Mouse (Mus musculus) forebrain, embryonic 15.5 days (tissue): ENCODE results near the gene Abat. TPM values are rescaled to one million over a fixed set of nuclear protein-coding genes. Genes with fewer than 3 reads are reported as not detected.
A peak's percentile ranks its signal among the peaks of the same experiment; 100 is the strongest.

Experiments
- ATAC-seq: fragments of 200-750 bp; cut with Nextera tagmentation; replicated peaks from 2 replicates; pipeline ENCODE4 v1.8.0; 2017; ENCODE audit warnings: mild to moderate bottlenecking, moderate TSS enrichment, moderate library complexity
- H3K27ac ChIP-seq: fragments of 300-500 bp; sonication (generic); replicated peaks from 2 replicates; pipeline ENCODE4 v1.5.1; 2015; ENCODE audit warnings: mild to moderate bottlenecking, inconsistent platforms
- H3K27me3 ChIP-seq: fragments of 300-500 bp; sonication (generic); 2 replicates; pipeline ENCODE4 v1.6.1; 2015; ENCODE audit warnings: inconsistent platforms
- H3K36me3 ChIP-seq: fragments of 300-500 bp; sonication (generic); 2 replicates; pipeline ENCODE4 v1.6.1; 2015; ENCODE audit warnings: mild to moderate bottlenecking, inconsistent platforms
- H3K4me1 ChIP-seq: fragments of 300-500 bp; sonication (generic); 2 replicates; pipeline ENCODE4 v1.6.1; 2015; ENCODE audit warnings: inconsistent platforms
- H3K4me2 ChIP-seq: fragments of 300-500 bp; sonication (generic); replicated peaks from 2 replicates; pipeline ENCODE4 v1.6.1; 2015; ENCODE audit warnings: mild to moderate bottlenecking, inconsistent platforms
- H3K4me3 ChIP-seq: fragments of 300-500 bp; sonication (generic); 2 replicates; pipeline ENCODE4 v1.5.1; 2015; ENCODE audit warnings: mild to moderate bottlenecking, inconsistent platforms
- H3K9ac ChIP-seq: fragments of 300-500 bp; sonication (generic); replicated peaks from 2 replicates; pipeline ENCODE4 v1.6.1; 2015; ENCODE audit warnings: mild to moderate bottlenecking, inconsistent platforms
- H3K9me3 ChIP-seq: fragments of 300-500 bp; sonication (generic); 2 replicates; pipeline ENCODE4 v1.6.1; 2016; ENCODE audit warnings: inconsistent platforms
- WGBS: fragments of 180-500 bp; shearing (Covaris S2); methylation state at CpG from one replicate; pipeline ENCODE4 v1.1.7; 2015; ENCODE audit warnings: mixed read lengths; 5-methylcytosine and 5-hydroxymethylcytosine counted together
- polyA plus RNA-seq: library from polyadenylated mRNA; unstranded; fragments of >200 nt; fragmentation: Nextera tagmentation; extraction: Ambion mirVana; gene quantifications from 2 replicates; pipeline ENCODE4 v1.2.1, GENCODE M21; 2015

Gene Abat
- polyA plus RNA-seq, 1 experiment from 2014 or later = 51.0 TPM

DNA sequence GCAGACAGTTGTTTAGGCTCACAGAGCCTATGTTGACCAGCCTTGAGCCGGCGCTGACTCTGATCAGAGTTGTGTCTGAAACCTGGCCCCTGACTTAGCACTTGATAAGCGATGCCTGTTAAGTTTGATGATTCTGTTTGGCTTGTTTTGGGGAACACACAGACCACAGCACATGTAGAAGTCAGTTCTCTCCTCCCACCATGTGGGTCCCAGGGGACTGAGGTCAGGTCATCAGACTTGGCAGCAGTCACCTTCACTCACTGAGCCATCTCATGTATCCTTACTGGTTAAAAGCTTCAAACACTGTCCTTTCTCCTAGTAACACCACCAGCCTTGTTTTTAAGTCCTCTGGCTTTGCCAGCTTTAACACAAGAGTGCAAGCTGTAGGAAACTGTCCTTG, 136.8 kb downstream of the Abat start:
- H3K4me3 ChIP-seq = no peak overlapping the region
- 96% methylated on average over 3 of the region's 3 CpGs for WGBS
- no peaks in the 10 kb centered on the region for H3K9me3 ChIP-seq
- H3K4me2 ChIP-seq = no peak overlapping the region
- H3K27ac ChIP-seq = no peak overlapping the region
- H3K36me3 ChIP-seq = peaks cover 76% of the 10 kb centered on the region
- H3K27me3 ChIP-seq = no peaks in the 10 kb centered on the region
- H3K9ac ChIP-seq = no peak overlapping the region
- H3K4me1 ChIP-seq = no peaks in the 10 kb centered on the region
- no peak for ATAC-seq

DNA sequence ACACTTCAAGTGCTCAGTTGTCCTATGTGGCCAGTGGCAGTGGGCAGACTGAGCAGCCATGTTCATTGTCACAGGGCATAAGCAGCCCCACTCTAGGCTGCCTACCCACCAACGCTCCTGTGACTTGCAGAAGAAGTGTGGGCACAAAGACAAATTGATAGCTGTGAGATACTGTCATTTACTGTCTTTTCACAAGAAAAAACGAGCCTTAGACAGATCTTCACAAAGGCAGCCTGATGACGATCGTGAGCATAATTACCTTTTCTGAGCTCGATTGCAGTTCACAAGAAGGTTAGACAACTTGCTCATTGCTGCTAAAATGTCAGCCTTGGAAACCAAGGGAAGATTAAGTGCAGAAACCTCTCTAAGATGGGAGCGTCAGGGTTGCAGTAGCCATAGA, 141.9 kb downstream of the Abat start:
- no peaks in the 10 kb centered on the region for H3K27me3 ChIP-seq
- peak overlapping the region; percentile 38; the same call in 1 of the 2 replicates for H3K27ac ChIP-seq
- no peak overlapping the region for H3K9ac ChIP-seq
- 76% methylated on average over 6 of the region's 6 CpGs for WGBS
- no peak overlapping the region for H3K4me3 ChIP-seq
- no peak overlapping the region for H3K4me2 ChIP-seq
- no peaks in the 10 kb centered on the region for H3K4me1 ChIP-seq
- no peak for ATAC-seq
- peaks cover 58% of the 10 kb centered on the region for H3K36me3 ChIP-seq
- no peaks in the 10 kb centered on the region for H3K9me3 ChIP-seq

GRCm38 (mm10) chr16:8655599-8655998, 142.4 kb downstream of the Abat start:
- H3K9ac ChIP-seq = no peak overlapping the region
- peak overlapping the region; percentile 38; the same call in 1 of the 2 replicates for H3K27ac ChIP-seq
- WGBS = 89% methylated on average over 9 of the region's 9 CpGs
- H3K36me3 ChIP-seq = peaks cover 58% of the 10 kb centered on the region
- no peaks in the 10 kb centered on the region for H3K27me3 ChIP-seq
- no peak overlapping the region for H3K4me2 ChIP-seq
- ATAC-seq = no peak
- no peak overlapping the region for H3K4me3 ChIP-seq
- H3K9me3 ChIP-seq = no peaks in the 10 kb centered on the region
- no peaks in the 10 kb centered on the region for H3K4me1 ChIP-seq

GRCm38 (mm10) chr16:8656256-8656655, 143.0 kb downstream of the Abat start:
- Histone ChIP-seq H3K9ac (no peak overlapping the region), H3K27ac (no peak overlapping the region), H3K9me3 (no peaks in the 10 kb centered on the region), H3K4me1 (no peaks in the 10 kb centered on the region), H3K36me3 (peaks cover 55% of the 10 kb centered on the region), H3K4me2 (no peak overlapping the region), H3K4me3 (no peak overlapping the region), H3K27me3 (no peaks in the 10 kb centered on the region)
- no peak for ATAC-seq
- WGBS = 91% methylated on average over 2 of the region's 2 CpGs

DNA sequence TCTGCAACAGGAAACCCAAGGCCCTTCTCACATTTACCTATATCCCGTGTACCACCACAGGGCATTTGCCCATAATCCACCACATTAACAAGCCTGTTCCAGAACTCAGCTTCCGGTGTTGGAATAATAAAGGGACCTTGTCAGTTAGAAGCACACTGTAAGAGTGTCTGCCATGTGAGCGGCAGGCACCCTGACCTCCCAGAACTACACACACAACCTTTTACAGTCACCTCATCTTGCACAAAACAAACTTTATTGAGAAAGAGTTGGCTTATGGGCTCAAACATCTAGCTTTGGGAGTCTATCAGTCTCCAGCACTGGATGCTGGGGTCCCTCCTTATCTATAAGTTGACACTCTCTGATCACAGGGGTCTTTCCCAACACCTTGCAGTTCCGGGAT, 145.1 kb downstream of the Abat start:
- Histone ChIP-seq H3K4me2 (no peak overlapping the region), H3K4me1 (no peaks in the 10 kb centered on the region), H3K27me3 (no peaks in the 10 kb centered on the region), H3K36me3 (peaks cover 58% of the 10 kb centered on the region), H3K9ac (no peak overlapping the region), H3K27ac (no peak overlapping the region), H3K9me3 (no peaks in the 10 kb centered on the region), H3K4me3 (no peak overlapping the region)
- WGBS = 75% methylated on average over 4 of the region's 4 CpGs
- no peak for ATAC-seq

- no peak overlapping the region for H3K4me2 ChIP-seq
- no peaks in the 10 kb centered on the region for H3K27me3 ChIP-seq
- no peaks in the 10 kb centered on the region for H3K9me3 ChIP-seq
- H3K36me3 ChIP-seq = peaks cover 54% of the 10 kb centered on the region
- H3K4me3 ChIP-seq = no peak overlapping the region
- H3K27ac ChIP-seq = no peak overlapping the region
- no peak for ATAC-seq
- WGBS = 87% methylated on average over 4 of the region's 4 CpGs
- no peaks in the 10 kb centered on the region for H3K4me1 ChIP-seq
- no peak overlapping the region for H3K9ac ChIP-seq
Observed at GRCm38 (mm10) chr16:8658764-8659163, 145.5 kb downstream of the Abat start.

DNA sequence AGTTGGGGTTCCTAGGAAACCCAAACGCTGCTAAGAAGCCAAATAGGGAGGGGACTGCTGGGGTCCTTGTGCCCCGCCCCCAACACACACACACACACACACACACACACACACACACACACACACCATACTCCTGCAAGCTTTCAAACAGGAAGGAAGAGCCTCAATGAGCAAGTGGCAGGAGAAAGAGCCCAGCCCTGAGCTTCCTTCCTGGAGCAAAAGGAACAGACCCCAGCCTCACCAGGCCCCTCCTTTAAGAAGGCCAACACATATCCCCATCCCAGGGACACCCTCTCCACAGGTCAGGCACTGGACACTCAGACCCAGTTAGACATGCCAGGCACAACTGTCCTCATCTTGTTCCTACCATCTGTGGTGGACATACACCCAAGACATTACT, 149.8 kb downstream of the Abat start:
- H3K36me3 ChIP-seq = peaks cover 37% of the 10 kb centered on the region
- no peaks in the 10 kb centered on the region for H3K9me3 ChIP-seq
- no peak overlapping the region for H3K9ac ChIP-seq
- peaks cover 28% of the 10 kb centered on the region for H3K4me1 ChIP-seq
- no peak overlapping the region for H3K4me2 ChIP-seq
- 93% methylated on average over 2 of the region's 2 CpGs for WGBS
- H3K27ac ChIP-seq = no peak overlapping the region
- no peak overlapping the region for H3K4me3 ChIP-seq
- no peak for ATAC-seq
- H3K27me3 ChIP-seq = no peaks in the 10 kb centered on the region

DNA sequence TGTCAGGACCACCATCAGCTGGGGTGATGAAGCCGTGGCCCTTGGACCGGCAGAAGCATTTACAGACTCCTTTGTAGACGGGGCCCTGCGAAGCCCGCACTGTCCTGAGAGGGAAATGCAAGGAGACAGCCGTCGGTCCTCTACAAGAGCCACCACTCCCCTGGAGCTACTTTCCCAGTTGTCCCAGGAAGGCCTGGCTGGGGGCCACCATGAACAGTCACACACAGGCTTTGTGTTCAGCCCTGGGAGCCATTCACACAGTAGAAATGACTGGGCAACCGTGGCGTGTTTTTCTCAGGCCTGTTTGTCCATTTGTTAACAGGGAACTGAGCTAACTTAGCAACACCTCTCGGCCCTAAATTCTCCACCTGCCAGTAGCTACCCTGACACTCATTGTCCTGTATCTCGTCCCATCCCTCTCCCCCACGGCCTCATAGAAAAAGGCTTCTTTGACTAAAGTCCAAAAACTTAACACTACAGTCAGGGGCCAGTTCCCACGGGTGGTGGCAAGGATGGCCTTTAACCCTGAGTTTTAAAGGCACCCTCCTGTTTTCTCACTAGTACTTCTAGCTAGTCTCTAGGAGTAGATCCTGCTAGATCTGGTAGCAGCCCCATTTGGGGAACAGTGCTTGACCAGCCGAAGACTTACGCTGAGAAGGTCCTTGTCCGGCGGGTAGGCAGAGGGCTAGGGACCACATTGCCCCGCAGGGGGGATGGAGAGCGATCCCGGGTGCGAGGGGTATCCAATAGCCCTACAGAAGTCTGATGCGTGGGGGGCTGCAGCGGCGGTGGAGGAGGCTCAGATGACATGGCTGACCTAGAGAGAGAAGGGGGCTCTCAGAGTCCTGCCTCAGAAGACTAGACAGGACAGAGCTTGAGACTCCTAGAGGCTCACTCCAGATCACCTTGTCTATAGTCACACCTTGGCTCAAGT, 150.6 kb downstream of the Abat start:
- H3K27ac ChIP-seq = no peak overlapping the region

DNA sequence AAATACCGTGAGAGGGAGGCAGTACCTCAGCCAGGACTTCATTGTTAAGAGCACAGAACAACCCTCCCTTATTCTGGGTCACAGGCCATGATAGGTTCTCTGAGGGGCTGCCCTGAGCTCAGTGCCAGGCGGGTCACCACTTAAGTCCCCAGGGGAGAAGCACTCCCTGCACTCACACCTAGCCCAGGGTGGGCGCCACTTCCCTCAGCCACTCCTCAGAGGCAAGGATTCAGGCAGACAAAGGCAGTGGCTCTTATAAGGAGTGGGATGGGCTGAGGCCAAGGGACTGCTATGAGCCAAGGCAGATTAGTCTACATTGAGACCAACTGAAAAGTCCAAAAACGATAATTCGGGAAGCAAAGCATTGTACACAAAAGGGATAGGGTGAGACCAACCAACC, 152.1 kb downstream of the Abat start:
- no peak for ATAC-seq
- Histone ChIP-seq H3K9me3 (no peaks in the 10 kb centered on the region), H3K4me2 (no peak overlapping the region), H3K9ac (no peak overlapping the region), H3K4me1 (peaks cover 51% of the 10 kb centered on the region), H3K4me3 (no peak overlapping the region), H3K27ac (no peak overlapping the region), H3K36me3 (peaks cover 23% of the 10 kb centered on the region), H3K27me3 (no peaks in the 10 kb centered on the region)
- WGBS = 84% methylated on average over 5 of the region's 5 CpGs

More for the DNA sequence above, 150.6 kb downstream of the Abat start:
- no peak for ATAC-seq
- H3K36me3 ChIP-seq = peaks cover 34% of the 10 kb centered on the region
- no peak overlapping the region for H3K4me3 ChIP-seq
- no peak overlapping the region for H3K9ac ChIP-seq
- peaks cover 36% of the 10 kb centered on the region for H3K4me1 ChIP-seq
- H3K4me2 ChIP-seq = no peak overlapping the region
- WGBS = 84% methylated on average over 24 of the region's 24 CpGs
- no peaks in the 10 kb centered on the region for H3K27me3 ChIP-seq
- no peaks in the 10 kb centered on the region for H3K9me3 ChIP-seq

- no peak for ATAC-seq
Observed at GRCm38 (mm10) chr16:8666452-8666851, 153.2 kb downstream of the Abat start.

GRCm38 (mm10) chr16:8667261-8667660, 154.0 kb downstream of the Abat start:
- H3K9me3 ChIP-seq = no peaks in the 10 kb centered on the region
- no peak for ATAC-seq
- H3K4me1 ChIP-seq = peaks cover 57% of the 10 kb centered on the region

More at GRCm38 (mm10) chr16:8666452-8666851, 153.2 kb downstream of the Abat start:
- no peak overlapping the region for H3K9ac ChIP-seq
- H3K27me3 ChIP-seq = no peaks in the 10 kb centered on the region
- H3K36me3 ChIP-seq = peaks cover 16% of the 10 kb centered on the region; the same call in 1 of the 2 replicates
- H3K4me3 ChIP-seq = no peak overlapping the region
- no peak overlapping the region for H3K27ac ChIP-seq
- H3K4me2 ChIP-seq = no peak overlapping the region
- H3K4me1 ChIP-seq = peaks cover 57% of the 10 kb centered on the region
- 69% methylated on average over 2 of the region's 2 CpGs for WGBS
- no peaks in the 10 kb centered on the region for H3K9me3 ChIP-seq

GRCm38 (mm10) chr16:8667814-8668213, 154.6 kb downstream of the Abat start:
- H3K27ac ChIP-seq = no peak overlapping the region
- 0 out of 2 replicates have a peak, but pooled peaks cover 1% of the 10 kb centered on the region for H3K27me3 ChIP-seq
- H3K9me3 ChIP-seq = no peaks in the 10 kb centered on the region
- no peak overlapping the region for H3K4me3 ChIP-seq
- WGBS = 76% methylated on average over 4 of the region's 4 CpGs
- H3K4me2 ChIP-seq = no peak overlapping the region
- H3K4me1 ChIP-seq = peaks cover 57% of the 10 kb centered on the region
- peaks cover 4% of the 10 kb centered on the region; the same call in 1 of the 2 replicates for H3K36me3 ChIP-seq
- ATAC-seq = no peak
- no peak overlapping the region for H3K9ac ChIP-seq

More at GRCm38 (mm10) chr16:8667261-8667660, 154.0 kb downstream of the Abat start:
- H3K36me3 ChIP-seq = peaks cover 9% of the 10 kb centered on the region; the same call in 1 of the 2 replicates
- H3K9ac ChIP-seq = no peak overlapping the region
- no peaks in the 10 kb centered on the region for H3K27me3 ChIP-seq
- no peak overlapping the region for H3K4me3 ChIP-seq
- no peak overlapping the region for H3K27ac ChIP-seq
- H3K4me2 ChIP-seq = no peak overlapping the region
- WGBS = 90% methylated on average over 7 of the region's 7 CpGs
